Mouse (Mus musculus) spleen, adult 2 months (tissue): ENCODE data around the gene Sgcd. TPM values are rescaled to one million over a fixed set of nuclear protein-coding genes. Genes with fewer than 3 reads are reported as not detected.

Experiments
- DNase-seq, 2 experiments: peaks; one replicate each; pipeline versions ENCODE4 v3.0.0 to v3.0.0-alpha.2; 2012 to 2021; ENCODE audit warnings: low spot score in 2 of 2, low read depth in 1 of 2
- H3K27ac ChIP-seq: fragments of 200-500 bp; 2 replicates; pipeline ENCODE4 v1.5.1; 2012; ENCODE audit warnings: low read length, inconsistent platforms; ENCODE audit not compliant: insufficient read depth
- H3K27me3 ChIP-seq: fragments of 200-500 bp; 2 replicates; pipeline ENCODE4 v1.6.1; 2012; ENCODE audit warnings: mild to moderate bottlenecking, moderate library complexity, low read length, inconsistent platforms; ENCODE audit not compliant: control insufficient read depth, insufficient read depth
- H3K36me3 ChIP-seq: fragments of 200-500 bp; 2 replicates; pipeline ENCODE4 v1.6.1; 2012; ENCODE audit warnings: mild to moderate bottlenecking, low read length, inconsistent platforms; ENCODE audit not compliant: control insufficient read depth, insufficient read depth
- H3K4me1 ChIP-seq: fragments of 200-500 bp; 2 replicates; pipeline ENCODE4 v1.6.1; 2011; ENCODE audit warnings: inconsistent platforms; ENCODE audit not compliant: control insufficient read depth, insufficient read depth, insufficient read length
- H3K4me3 ChIP-seq: fragments of 200-500 bp; 2 replicates; pipeline ENCODE4 v1.5.1; 2011; ENCODE audit warnings: mild to moderate bottlenecking, inconsistent platforms; ENCODE audit not compliant: insufficient read depth, insufficient read length; ENCODE audit errors: extremely low read depth
- CTCF ChIP-seq: fragments of 200-500 bp; IDR thresholded peaks from 2 replicates; pipeline ENCODE4 v1.5.1; 2011; ENCODE audit warnings: mild to moderate bottlenecking, inconsistent platforms; ENCODE audit not compliant: insufficient read depth, insufficient read length, insufficient replicate concordance; ENCODE audit errors: extremely low read depth
- POLR2A ChIP-seq: fragments of 200-500 bp; IDR thresholded peaks from 2 replicates; pipeline ENCODE4 v1.6.1; 2011; ENCODE audit warnings: low read depth, low read length, inconsistent platforms
- WGBS: fragments of 180-500 bp; shearing (Covaris S2); methylation state at CpG from one replicate; pipeline ENCODE4 v1.1.7; 2018; 5-methylcytosine and 5-hydroxymethylcytosine counted together
- polyA plus RNA-seq: library from polyadenylated mRNA; depleted of rRNA; stranded (reverse); fragments of >200 nt; gene quantifications from 2 replicates; pipeline ENCODE4 v1.2.3, GENCODE M21; 2012

Gene Sgcd
- polyA plus RNA-seq, 1 experiment: 0.07 TPM

DNA sequence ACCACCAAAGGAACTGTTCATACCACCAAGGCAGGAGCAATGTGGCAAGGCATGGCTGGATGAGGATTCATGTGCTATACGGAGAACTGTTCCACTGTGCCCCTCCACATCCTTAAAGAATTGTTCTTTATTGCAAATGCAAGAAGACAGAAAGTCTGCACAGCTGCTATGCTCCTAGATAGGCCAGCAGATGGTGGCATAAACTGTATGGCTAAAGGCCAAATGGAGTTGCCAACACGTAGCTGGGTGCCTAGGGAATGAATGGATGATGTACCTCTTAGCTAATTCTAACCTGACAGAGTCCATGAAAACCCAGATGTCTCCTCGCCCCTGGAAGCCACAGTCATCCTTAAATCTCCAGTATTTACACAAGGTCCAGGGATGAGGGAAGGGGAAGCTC lies 103.5 kb downstream of the Sgcd start:
- Histone ChIP-seq H3K4me1 (no peaks in the 10 kb centered on the region), H3K27me3 (no peaks in the 10 kb centered on the region), H3K27ac (no peak overlapping the region), H3K36me3 (no peaks in the 10 kb centered on the region), H3K4me3 (no peak overlapping the region)
- TF ChIP-seq POLR2A: no peak
- 64% methylated on average over 3 of the region's 3 CpGs for WGBS
- no peak for DNase-seq

- WGBS: 71% methylated on average over 1 of the region's 1 CpGs
- no peaks in the 10 kb centered on the region for H3K36me3 ChIP-seq
Measured at GRCm38 (mm10) chr11:47883545-47883944, 105.2 kb downstream of the Sgcd start.

DNA sequence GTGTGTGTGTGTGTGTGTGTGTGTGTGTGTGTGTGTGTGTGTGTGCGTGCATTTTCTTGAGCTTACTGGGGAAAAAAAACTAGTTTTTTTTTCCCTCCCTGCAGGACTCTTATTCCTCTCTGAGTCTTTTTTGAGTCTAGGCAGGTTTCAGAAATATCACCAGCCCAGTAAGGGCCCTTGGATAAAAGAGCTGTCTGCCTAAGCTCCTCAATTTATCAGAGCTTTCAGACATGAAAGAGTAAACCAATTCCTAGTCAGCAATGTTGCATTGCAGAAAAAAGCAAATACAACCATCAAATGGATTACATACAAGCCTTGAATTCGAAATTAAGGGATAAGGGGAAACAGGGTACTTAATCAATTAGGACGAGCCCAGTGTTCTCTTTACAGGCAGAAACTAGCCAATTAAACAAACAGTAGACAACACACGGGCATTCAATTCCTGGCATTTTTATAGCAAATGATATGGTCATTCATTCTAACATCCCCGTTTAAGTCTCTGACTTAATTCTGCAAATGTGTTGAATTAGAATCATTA lies 112.1 kb downstream of the Sgcd start:
- no peak overlapping the region for H3K4me3 ChIP-seq
- no peaks in the 10 kb centered on the region for H3K36me3 ChIP-seq
- DNase-seq: no peak
- no peaks in the 10 kb centered on the region for H3K4me1 ChIP-seq
- no peaks in the 10 kb centered on the region for H3K27me3 ChIP-seq
- no peak overlapping the region for H3K27ac ChIP-seq
- 73% methylated on average over 5 of the region's 5 CpGs for WGBS
- TF ChIP-seq POLR2A (no peak), CTCF (no peak)

More at GRCm38 (mm10) chr11:47883545-47883944, 105.2 kb downstream of the Sgcd start:
- no peak for DNase-seq
- Histone ChIP-seq H3K27me3 (no peaks in the 10 kb centered on the region), H3K4me3 (no peak overlapping the region), H3K27ac (no peak overlapping the region), H3K4me1 (no peaks in the 10 kb centered on the region)
- TF ChIP-seq CTCF (no peak), POLR2A (no peak)

GRCm38 (mm10) chr11:47845894-47846293 lies 142.9 kb downstream of the Sgcd start:
- H3K36me3 ChIP-seq: no peaks in the 10 kb centered on the region
- no peak for TF ChIP-seq POLR2A
- TF ChIP-seq CTCF: no peak
- DNase-seq: no peak
- H3K27me3 ChIP-seq: no peaks in the 10 kb centered on the region
- 72% methylated on average over 3 of the region's 3 CpGs for WGBS
- H3K4me1 ChIP-seq: no peaks in the 10 kb centered on the region
- H3K27ac ChIP-seq: no peak overlapping the region
- H3K4me3 ChIP-seq: no peak overlapping the region

GRCm38 (mm10) chr11:47833283-47833682 lies 155.5 kb downstream of the Sgcd start:
- Histone ChIP-seq H3K4me1 (no peaks in the 10 kb centered on the region), H3K4me3 (no peak overlapping the region), H3K27me3 (no peaks in the 10 kb centered on the region), H3K36me3 (no peaks in the 10 kb centered on the region), H3K27ac (no peak overlapping the region)
- TF ChIP-seq POLR2A (no peak), CTCF (no peak)
- no peak for DNase-seq
- 55% methylated on average over 4 of the region's 4 CpGs for WGBS

GRCm38 (mm10) chr11:47810307-47810706 lies 178.5 kb downstream of the Sgcd start:
- H3K4me3 ChIP-seq: no peak overlapping the region
- no peak for TF ChIP-seq POLR2A
- TF ChIP-seq CTCF: no peak
- H3K27ac ChIP-seq: no peak overlapping the region
- no peaks in the 10 kb centered on the region for H3K4me1 ChIP-seq
- no peak for DNase-seq
- no peaks in the 10 kb centered on the region for H3K36me3 ChIP-seq
- no peaks in the 10 kb centered on the region for H3K27me3 ChIP-seq

GRCm38 (mm10) chr11:47804101-47804715 lies 184.6 kb downstream of the Sgcd start:
- no peaks in the 10 kb centered on the region for H3K36me3 ChIP-seq
- H3K4me1 ChIP-seq: no peaks in the 10 kb centered on the region
- 92% methylated on average over 6 of the region's 6 CpGs for WGBS
- DNase-seq: no peak
- H3K27me3 ChIP-seq: no peaks in the 10 kb centered on the region
- TF ChIP-seq CTCF: no peak
- TF ChIP-seq POLR2A: no peak
- no peak overlapping the region for H3K4me3 ChIP-seq
- H3K27ac ChIP-seq: no peak overlapping the region
